Mouse (Mus musculus): ENCODE measurements around the gene Adcy7.

- TF ChIP-seq CTCF (IDR thresholded peaks at IDR 0.05; ENCODE audit: insufficient read depth, low read depth, low read length) (no peak), POLR2A (IDR thresholded peaks at IDR 0.05; ENCODE audit: insufficient read depth, low read depth, low read length) (no peak)
Measured at GRCm38 (mm10) chr8:88258544-88258943, 13.7 kb upstream of the Adcy7 start.
